Comparison of ENCODE assay signal across 8 mouse cellular contexts in genomic region chr12:111907970-111908681, GRCm38 (mm10). TPM values are rescaled to one million over a fixed set of nuclear protein-coding genes. Genes with fewer than 3 reads are reported as not detected.
DNase-seq lines count a peak whose midpoint lies in the region; ATAC-seq and TF ChIP-seq lines count a peak whose summit lies in the region.

TSS of gene Ppp1r13b (minus strand) at chr12:111908110.

- H3K4me1 ChIP-seq in ES-E14 (ENCODE audit: control insufficient read depth in 2 of 2, insufficient read depth in 2 of 2, low read length in 2 of 2, poor library complexity in 1 of 2): no peaks in the 10 kb centered on the region
- peaks cover 11% of the 10 kb centered on the region for H3K4me1 ChIP-seq in forebrain, embryonic 16.5 days (replicated peaks; ENCODE audit: control insufficient read depth, insufficient read depth, low read length)
- H3K4me1 ChIP-seq in liver, postnatal 0 days (ENCODE audit: insufficient read depth): peaks cover 17% of the 10 kb centered on the region
- H3K4me1 ChIP-seq in neural tube, embryonic 13.5 days (replicated peaks): peaks cover 20% of the 10 kb centered on the region

- in situ Hi-C loops in ES-E14 (cut with MboI; ENCODE audit: low sequenced_read_pairs in 2 of 2, unreplicated experiment in 2 of 2): no loop called here

- peak within 1 kb of the TSS; percentile 92 for H3K4me2 ChIP-seq in forebrain, embryonic 16.5 days (ENCODE audit: low read length)
- H3K4me2 ChIP-seq in liver, postnatal 0 days (ENCODE audit: low read depth, low read length): peak within 1 kb of the TSS; percentile 87
- peak within 1 kb of the TSS; percentile 79 for H3K4me2 ChIP-seq in neural tube, embryonic 13.5 days

- intact Hi-C loops in heart, postnatal 25 days (cut with DNase I): loop anchor here (2.0 to 5.0 kb wide), 2 partner anchors 29 to 39 kb away; no protein-coding TSS in a partner anchor

- H3K27me3 ChIP-seq in forebrain, embryonic 16.5 days (replicated peaks; ENCODE audit: control insufficient read depth, insufficient read depth, low read length): no peaks in the 10 kb centered on the region
- no peaks in the 10 kb centered on the region for H3K27me3 ChIP-seq in liver, postnatal 0 days (ENCODE audit: insufficient read depth, low read length)
- peaks cover 31% of the 10 kb centered on the region for H3K27me3 ChIP-seq in neural tube, embryonic 13.5 days

- H3K9ac ChIP-seq in ES-E14 (ENCODE audit: insufficient read depth, low read depth, low read length, poor library complexity, severe bottlenecking): peak within 1 kb of the TSS; percentile 62
- peak within 1 kb of the TSS; percentile 83 for H3K9ac ChIP-seq in forebrain, embryonic 16.5 days (replicated peaks; ENCODE audit: low read depth, low read length)
- peak within 1 kb of the TSS; percentile 75 for H3K9ac ChIP-seq in liver, postnatal 0 days (replicated peaks)
- peak within 1 kb of the TSS; percentile 90 for H3K9ac ChIP-seq in neural tube, embryonic 13.5 days

- TF ChIP-seq CTCF in liver, postnatal 0 days (IDR thresholded peaks at IDR 0.05; ENCODE audit: low read depth): no peak

- H3K27ac ChIP-seq in ES-E14 (ENCODE audit: insufficient read depth, low read depth, low read length, poor library complexity, severe bottlenecking): no peak within 1 kb of the TSS
- peak within 1 kb of the TSS; percentile 92 for H3K27ac ChIP-seq in forebrain, embryonic 16.5 days (ENCODE audit: low read length)
- peak within 1 kb of the TSS; percentile 93 for H3K27ac ChIP-seq in liver, postnatal 0 days (ENCODE audit: low read depth)
- peak within 1 kb of the TSS; percentile 95 for H3K27ac ChIP-seq in neural tube, embryonic 13.5 days (replicated peaks)

- ATAC-seq in forebrain, embryonic 16.5 days: peak; percentile 97
- ATAC-seq in liver, postnatal 0 days: peak; percentile 95
- peak; percentile 96 for ATAC-seq in neural tube, embryonic 13.5 days (ENCODE audit: low read depth)

- no peaks in the 10 kb centered on the region for H3K9me3 ChIP-seq in ES-E14 (ENCODE audit: control insufficient read depth, insufficient read depth, low read depth, low read length)
- no peaks in the 10 kb centered on the region for H3K9me3 ChIP-seq in forebrain, embryonic 16.5 days (ENCODE audit: control insufficient read depth, low read length)
- no peaks in the 10 kb centered on the region for H3K9me3 ChIP-seq in liver, postnatal 0 days (ENCODE audit: low read length)
- H3K9me3 ChIP-seq in neural tube, embryonic 13.5 days: no peaks in the 10 kb centered on the region

- DNase-seq in ES-E14 (ENCODE audit: low read depth, low spot score): peak; percentile 83
- peak; percentile 96 for DNase-seq in cerebellum, adult 11-12 months
- DNase-seq in heart, postnatal 25 days (ENCODE audit: low spot score): peak; percentile 86
- DNase-seq in layer of hippocampus, adult 11-12 months (ENCODE audit: low spot score): peak; percentile 91
- peak; percentile 96 for DNase-seq in liver, postnatal 0 days
- peak; percentile 73 for DNase-seq in telencephalon, adult 2 months (ENCODE audit: low read depth, low spot score)

- H3K36me3 ChIP-seq in ES-E14 (ENCODE audit: control insufficient read depth, insufficient read depth, low read length, poor library complexity, severe bottlenecking): no peaks in the 10 kb centered on the region
- H3K36me3 ChIP-seq in forebrain, embryonic 16.5 days (ENCODE audit: control insufficient read depth, insufficient read depth): no peaks in the 10 kb centered on the region
- H3K36me3 ChIP-seq in liver, postnatal 0 days (replicated peaks; ENCODE audit: insufficient read depth, low read length): no peaks in the 10 kb centered on the region
- no peaks in the 10 kb centered on the region for H3K36me3 ChIP-seq in neural tube, embryonic 13.5 days

- H3K4me3 ChIP-seq in ES-E14 (ENCODE audit: insufficient read depth in 1 of 2, low read depth in 1 of 2, low read length in 2 of 2, poor library complexity in 1 of 2, severe bottlenecking in 1 of 2): peak within 1 kb of the TSS; percentile 63 to 84
- H3K4me3 ChIP-seq in forebrain, embryonic 16.5 days (replicated peaks; ENCODE audit: low read length): peak within 1 kb of the TSS; percentile 77
- peak within 1 kb of the TSS; percentile 73 for H3K4me3 ChIP-seq in liver, postnatal 0 days (ENCODE audit: low read depth, low read length)
- H3K4me3 ChIP-seq in neural tube, embryonic 13.5 days: peak within 1 kb of the TSS; percentile 78

- peak; percentile 53; the same call in 1 of the 2 replicates for TF ChIP-seq EP300 in liver, postnatal 0 days (IDR thresholded peaks at IDR 0.05; ENCODE audit: low read depth)

- WGBS in forebrain, embryonic 16.5 days: under 1% methylated on average over 75 of the region's 80 CpGs
- under 1% methylated on average over 38 of the region's 80 CpGs for WGBS in liver, postnatal 0 days (ENCODE audit: insufficient replicate concordance)
- WGBS in neural tube, embryonic 13.5 days: under 1% methylated on average over 60 of the region's 80 CpGs

TF ChIP-seq in ES-E14, 5 proteins besides CTCF, POLR2A, EP300 and RAD21:
- TF ChIP-seq ZNF384 (IDR thresholded peaks at IDR 0.05; ENCODE audit: low read depth, low read length) (no peak), HCFC1 (IDR thresholded peaks at IDR 0.05; ENCODE audit: borderline replicate concordance, insufficient read depth, low read length) (no peak), MAFK (IDR thresholded peaks at IDR 0.05; ENCODE audit: insufficient read depth, low read depth, low read length) (no peak), ZC3H11A (IDR thresholded peaks at IDR 0.05; ENCODE audit: borderline replicate concordance, low read depth, low read length) (no peak), CHD2 (IDR thresholded peaks at IDR 0.05; ENCODE audit: low read depth, low read length) (no peak)
TF ChIP-seq in ES-E14: peak in this region for 0.

RNA-seq across cellular contexts. Expression of gene Ppp1r13b, which starts in this region (rescaled TPM):
- 4.4 and 4.5 TPM in 2 replicates for total RNA-seq in ES-E14 (2012; rRNA removed)
- polyA plus RNA-seq in forebrain, embryonic 16.5 days (2015; fragmentation: Nextera tagmentation; extraction: Ambion mirVana): 21.8 and 23.5 TPM in 2 replicates
- 10 to 100 TPM; 17.4 to 19.1 TPM for total RNA-seq in heart, postnatal 25 days (2021)
- 4.3 and 4.5 TPM in 2 replicates for polyA plus RNA-seq in liver, postnatal 0 days (2015; fragmentation: Nextera tagmentation; extraction: Ambion mirVana)
- polyA plus RNA-seq in neural tube, embryonic 13.5 days (2015; fragmentation: Nextera tagmentation; extraction: Ambion mirVana): 24.1 and 26.9 TPM in 2 replicates
